In the genomic region with DNA sequence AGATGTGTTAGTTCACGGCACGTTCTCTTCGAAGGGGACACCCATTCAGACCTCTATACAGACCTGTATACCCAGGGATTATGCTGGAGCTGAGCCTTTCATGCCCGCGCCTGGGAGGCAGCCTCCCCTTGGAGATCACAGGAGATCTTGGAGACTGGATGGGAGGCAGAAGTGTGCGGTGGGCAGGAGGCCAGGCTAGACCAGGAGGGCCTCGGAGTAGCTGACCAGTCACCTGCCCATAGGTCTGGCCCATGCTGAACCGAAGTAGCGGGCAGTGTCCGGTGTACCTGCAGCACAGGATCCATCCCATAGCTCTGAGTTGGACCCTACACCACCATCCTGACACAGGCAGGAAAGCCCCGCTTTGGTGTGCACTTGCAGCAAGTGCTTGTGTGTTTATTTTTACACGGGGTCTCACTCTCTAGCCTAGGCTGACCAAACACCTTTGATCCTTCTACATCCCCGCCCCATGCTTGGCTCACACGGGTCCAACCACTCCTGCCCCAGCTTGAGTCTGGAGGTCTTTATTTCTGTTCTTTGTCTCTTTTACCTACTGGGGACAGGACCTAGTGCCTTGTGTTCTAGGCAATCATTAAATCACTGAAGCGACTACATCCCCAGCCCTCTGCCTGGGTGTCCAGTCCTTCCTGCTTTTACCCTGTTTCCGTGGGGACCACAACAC, we compare ENCODE assay signal across 11 mouse cellular contexts. TPM values are rescaled to one million over a fixed set of nuclear protein-coding genes. Genes with fewer than 3 reads are reported as not detected.
A peak's percentile ranks its signal among the peaks of the same experiment; 100 is the strongest.
DNase-seq lines count a peak whose midpoint lies in the region; ATAC-seq and TF ChIP-seq lines count a peak whose summit lies in the region.
"Had no signal": no experiment of that assay in that cellular context is flagged by ENCODE, and none has a peak within 500 bp of the region (broad histone marks: within the 10 kb centered on the region; RNA-seq: fewer than 3 reads in every experiment).

No protein-coding gene starts in this region.

- peak; percentile 16 for ATAC-seq in lung, postnatal 0 days
- ATAC-seq in kidney, postnatal 0 days (replicated peaks; ENCODE audit: low FRiP score, low read depth), result peak; percentile 35; the same call in 1 of the 2 replicates
- no peak for ATAC-seq in neural tube, embryonic 15.5 days (ENCODE audit: low FRiP score)
- ATAC-seq in CD4-positive, CD25-positive, alpha-beta regulatory T cell, adult 4 months, result no peak

- H3K9ac ChIP-seq in lung, postnatal 0 days (replicated peaks; ENCODE audit: low read depth), result peak overlapping the region; percentile 0; the same call in 1 of the 2 replicates
- peak overlapping the region; percentile 1; the same call in 1 of the 2 replicates for H3K9ac ChIP-seq in kidney, postnatal 0 days (ENCODE audit: low read depth, low read length)
- H3K9ac ChIP-seq in neural tube, embryonic 15.5 days (replicated peaks), result no peak overlapping the region

- H3K4me2 ChIP-seq in lung, postnatal 0 days (replicated peaks; ENCODE audit: low read depth, low read length), result no peak overlapping the region
- H3K4me2 ChIP-seq in kidney, postnatal 0 days (ENCODE audit: low read length), result peak overlapping the region; percentile 32; the same call in 1 of the 2 replicates
- peak overlapping the region; percentile 17; the same call in 1 of the 2 replicates for H3K4me2 ChIP-seq in neural tube, embryonic 15.5 days

- peak overlapping the region; percentile 26; the same call in 1 of the 2 replicates for H3K27ac ChIP-seq in lung, postnatal 0 days (ENCODE audit: low read length)
- no peak overlapping the region for H3K27ac ChIP-seq in kidney, postnatal 0 days
- H3K27ac ChIP-seq in neural tube, embryonic 15.5 days (replicated peaks), result peak overlapping the region; percentile 60
- H3K27ac ChIP-seq: left cerebral cortex, adult 2 months had no signal

- TF ChIP-seq CTCF in lung, postnatal 0 days (IDR thresholded peaks at IDR 0.05), result no peak
- TF ChIP-seq CTCF in kidney, postnatal 0 days (IDR thresholded peaks at IDR 0.05; ENCODE audit: low read depth), result no peak

- intact Hi-C loops in gastrocnemius, postnatal 14 days (cut with DNase I; ENCODE audit: low total_unique reads), result loop anchor here (10.0 kb wide), 1 partner anchor 374 kb away; the partner anchor contains the start of gene Unc13b

- TF ChIP-seq EP300 in lung, postnatal 0 days (IDR thresholded peaks at IDR 0.05), result no peak

- H3K4me1 ChIP-seq in lung, postnatal 0 days (ENCODE audit: insufficient read depth, low read depth, low read length), result no peaks in the 10 kb centered on the region
- H3K4me1 ChIP-seq in kidney, postnatal 0 days (replicated peaks; ENCODE audit: insufficient read depth, low read length), result no peaks in the 10 kb centered on the region; the same call in 1 of the 2 replicates
- H3K4me1 ChIP-seq in neural tube, embryonic 15.5 days, result peaks cover 29% of the 10 kb centered on the region

- 41% methylated on average over 16 of the region's 16 CpGs for WGBS in lung, postnatal 0 days
- WGBS in kidney, postnatal 0 days, result 40% methylated on average over 16 of the region's 16 CpGs
- 29% methylated on average over 16 of the region's 16 CpGs for WGBS in neural tube, embryonic 15.5 days

- peaks cover 38% of the 10 kb centered on the region for H3K36me3 ChIP-seq in lung, postnatal 0 days (ENCODE audit: insufficient read depth, low read length)
- H3K36me3 ChIP-seq in kidney, postnatal 0 days (ENCODE audit: insufficient read depth, low read length), result peaks cover 23% of the 10 kb centered on the region
- peaks cover 41% of the 10 kb centered on the region for H3K36me3 ChIP-seq in neural tube, embryonic 15.5 days

- no peak overlapping the region for H3K4me3 ChIP-seq in lung, postnatal 0 days (ENCODE audit: low read depth, low read length)
- H3K4me3 ChIP-seq in kidney, postnatal 0 days (replicated peaks; ENCODE audit: low read depth, low read length), result no peak overlapping the region
- H3K4me3 ChIP-seq in neural tube, embryonic 15.5 days (replicated peaks), result no peak overlapping the region
- H3K4me3 ChIP-seq: left cerebral cortex, adult 2 months had no signal

- H3K27me3 ChIP-seq in lung, postnatal 0 days (replicated peaks; ENCODE audit: insufficient read depth, low read length), result no peaks in the 10 kb centered on the region
- no peaks in the 10 kb centered on the region for H3K27me3 ChIP-seq in kidney, postnatal 0 days (ENCODE audit: insufficient read depth, low read length)
- H3K27me3 ChIP-seq in neural tube, embryonic 15.5 days (replicated peaks), result peaks cover 27% of the 10 kb centered on the region

- peak; percentile 14 for DNase-seq in gastrocnemius, postnatal 14 days
- no peak for DNase-seq in gastrocnemius, postnatal 10 days
- DNase-seq in lung, postnatal 0 days (ENCODE audit: low spot score), result no peak
- no peak for DNase-seq in lung, adult 18-20 months
- no peak for DNase-seq in kidney, postnatal 0 days (ENCODE audit: low spot score)
- no peak for DNase-seq in right cerebral cortex, postnatal 14 days

- H3K9me3 ChIP-seq in lung, postnatal 0 days (ENCODE audit: low read length), result no peaks in the 10 kb centered on the region
- no peaks in the 10 kb centered on the region for H3K9me3 ChIP-seq in kidney, postnatal 0 days (replicated peaks; ENCODE audit: low read length)
- no peaks in the 10 kb centered on the region for H3K9me3 ChIP-seq in neural tube, embryonic 15.5 days (replicated peaks)
- H3K9me3 ChIP-seq: megakaryocyte, embryonic 14.5 days had no signal

RNA-seq across cellular contexts. Expression of gene Fam166b, which starts 0.6 kb away (rescaled TPM):
- total RNA-seq in gastrocnemius, postnatal 14 days (2021), result not detected
- not detected for total RNA-seq in gastrocnemius, postnatal 10 days (2021)
- 4.6 and 6.8 TPM in 2 replicates for polyA plus RNA-seq in lung, postnatal 0 days (2015; fragmentation: Nextera tagmentation; extraction: Ambion mirVana)
- 0.33 and 0.59 TPM in 2 replicates for polyA plus RNA-seq in kidney, postnatal 0 days (2015; fragmentation: Nextera tagmentation; extraction: Ambion mirVana)
- 1.7 and 2.6 TPM in 2 replicates for polyA plus RNA-seq in neural tube, embryonic 15.5 days (2015; fragmentation: Nextera tagmentation; extraction: Ambion mirVana)
- not detected for polyA plus RNA-seq in CD4-positive, CD25-positive, alpha-beta regulatory T cell, adult 4 months (2017; shearing (Covaris generic))
- total RNA-seq: gastrocnemius, adult 8-10 months had no signal

RNA-seq across cellular contexts. Expression of gene Tesk1, which starts 13.4 kb away (rescaled TPM):
- total RNA-seq in gastrocnemius, postnatal 14 days (2021), result 10 to 100 TPM; 25.2 to 28.0 TPM
- 10 to 100 TPM; 28.0 to 34.7 TPM for total RNA-seq in gastrocnemius, postnatal 10 days (2021)
- polyA plus RNA-seq in lung, postnatal 0 days (2015; fragmentation: Nextera tagmentation; extraction: Ambion mirVana), result 7.3 and 8.0 TPM in 2 replicates
- polyA plus RNA-seq in kidney, postnatal 0 days (2015; fragmentation: Nextera tagmentation; extraction: Ambion mirVana), result 7.8 and 9.1 TPM in 2 replicates
- polyA plus RNA-seq in neural tube, embryonic 15.5 days (2015; fragmentation: Nextera tagmentation; extraction: Ambion mirVana), result 9.7 and 14.1 TPM in 2 replicates
- 1 to 10 TPM in 1 of 2 experiments, under 1 TPM in 1; 0.37 to 1.7 TPM for polyA plus RNA-seq in CD4-positive, CD25-positive, alpha-beta regulatory T cell, adult 4 months (2017; shearing (Covaris generic))

RNA-seq across cellular contexts. Expression of gene Cd72, which starts 26.1 kb away (rescaled TPM):
- not detected for total RNA-seq in gastrocnemius, postnatal 14 days (2021)
- under 1 TPM in 1 of 2 experiments, not detected in 1; 0.61 TPM for total RNA-seq in gastrocnemius, postnatal 10 days (2021)
- polyA plus RNA-seq in lung, postnatal 0 days (2015; fragmentation: Nextera tagmentation; extraction: Ambion mirVana), result 2.7 and 3.1 TPM in 2 replicates
- polyA plus RNA-seq in kidney, postnatal 0 days (2015; fragmentation: Nextera tagmentation; extraction: Ambion mirVana), result 2.9 and 5.0 TPM in 2 replicates
- polyA plus RNA-seq in neural tube, embryonic 15.5 days (2015; fragmentation: Nextera tagmentation; extraction: Ambion mirVana), result 4.3 and 6.7 TPM in 2 replicates
- 100 to 1,000 TPM; 132 to 166 TPM for polyA plus RNA-seq in CD4-positive, CD25-positive, alpha-beta regulatory T cell, adult 4 months (2017; shearing (Covaris generic))
- total RNA-seq: gastrocnemius, adult 8-10 months had no signal

RNA-seq across cellular contexts. Expression of gene Rusc2, which starts 46.5 kb away (rescaled TPM):
- 10 to 100 TPM; 19.6 to 20.6 TPM for total RNA-seq in gastrocnemius, postnatal 14 days (2021)
- 10 to 100 TPM; 30.3 to 33.9 TPM for total RNA-seq in gastrocnemius, postnatal 10 days (2021)
- 22.2 and 23.4 TPM in 2 replicates for polyA plus RNA-seq in lung, postnatal 0 days (2015; fragmentation: Nextera tagmentation; extraction: Ambion mirVana)
- polyA plus RNA-seq in kidney, postnatal 0 days (2015; fragmentation: Nextera tagmentation; extraction: Ambion mirVana), result 9.6 and 9.7 TPM in 2 replicates
- polyA plus RNA-seq in neural tube, embryonic 15.5 days (2015; fragmentation: Nextera tagmentation; extraction: Ambion mirVana), result 69.2 and 82.7 TPM in 2 replicates
- polyA plus RNA-seq in CD4-positive, CD25-positive, alpha-beta regulatory T cell, adult 4 months (2017; shearing (Covaris generic)), result not detected

RNA-seq across cellular contexts. Expression of gene Sit1, which starts 55.2 kb away (rescaled TPM):
- total RNA-seq in gastrocnemius, postnatal 14 days (2021), result not detected
- not detected for total RNA-seq in gastrocnemius, postnatal 10 days (2021)
- polyA plus RNA-seq in lung, postnatal 0 days (2015; fragmentation: Nextera tagmentation; extraction: Ambion mirVana), result not detected in 2 replicates
- not detected in 2 replicates for polyA plus RNA-seq in kidney, postnatal 0 days (2015; fragmentation: Nextera tagmentation; extraction: Ambion mirVana)
- polyA plus RNA-seq in neural tube, embryonic 15.5 days (2015; fragmentation: Nextera tagmentation; extraction: Ambion mirVana), result 1.9 TPM in 1 of 2 replicates, not detected in the other
- 100 to 1,000 TPM; 144 to 199 TPM for polyA plus RNA-seq in CD4-positive, CD25-positive, alpha-beta regulatory T cell, adult 4 months (2017; shearing (Covaris generic))
- total RNA-seq: gastrocnemius, adult 8-10 months; left cerebral cortex, adult 2 months had no signal

Comparison
In these comparisons a context has a peak if more than half of its experiments do, and no peak if none do; other contexts are left out.
1. ATAC-seq: peak in lung, postnatal 0 days (single experiment) and kidney, postnatal 0 days (single experiment); none in neural tube, embryonic 15.5 days (single experiment) and CD4-positive, CD25-positive, alpha-beta regulatory T cell, adult 4 months (single experiment).
2. RNA of gene Cd72, which starts 26.1 kb away (polyA plus RNA-seq): 132 to 166 TPM in CD4-positive, CD25-positive, alpha-beta regulatory T cell, adult 4 months; 2.9 to 5.0 TPM in kidney, postnatal 0 days, 4.3 to 6.7 TPM in neural tube, embryonic 15.5 days and 2.7 to 3.1 TPM in lung, postnatal 0 days; every median in the first group is over 10 times any median in the second.